Mouse (Mus musculus): Measurements from ENCODE around the gene Vmn1r23. TPM values are rescaled to one million over a fixed set of nuclear protein-coding genes. Genes with fewer than 3 reads are reported as not detected.
"Not testable (repeated sequence)": the region's sequence is repeated elsewhere in the genome, so short reads cannot be mapped to it uniquely, and the experiment has no call there.

Gene Vmn1r23
- not detected in 2 replicates for polyA plus RNA-seq (2015; fragmentation: Nextera tagmentation; extraction: Ambion mirVana)

DNA sequence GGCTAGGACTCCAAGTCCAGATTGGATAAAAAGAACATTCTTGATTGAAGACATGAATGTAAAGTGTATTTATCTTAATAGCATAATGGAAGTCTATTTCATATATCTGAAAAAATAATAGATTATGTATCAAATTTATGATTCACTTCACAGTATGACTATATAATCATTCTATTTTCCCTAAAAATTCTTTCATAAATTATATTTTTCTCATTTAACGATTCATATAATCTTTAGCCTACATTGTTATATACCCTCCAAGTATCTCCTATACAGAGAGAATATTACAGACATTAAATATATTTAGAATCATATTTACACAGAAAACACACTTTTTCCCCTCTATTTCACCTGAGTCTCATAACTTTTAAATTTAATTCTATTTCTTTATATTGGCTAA, at the start of gene Vmn1r23:
Gene Vmn1r23, minus strand, starts transcription at position 101 of the 400 bp plus-strand sequence.
- Histone ChIP-seq H3K9me3 (replicated peaks) (no peaks in the 10 kb centered on the region), H3K4me3 (no peak within 1 kb of the TSS), H3K36me3 (ENCODE audit: poor library complexity, severe bottlenecking) (no peaks in the 10 kb centered on the region), H3K27me3 (no peaks in the 10 kb centered on the region), H3K4me2 (no peak within 1 kb of the TSS), H3K27ac (no peak within 1 kb of the TSS), H3K4me1 (no peaks in the 10 kb centered on the region), H3K9ac (no peak within 1 kb of the TSS)
- no peak for ATAC-seq
- WGBS = 93% methylated on average over 1 of the region's 1 CpGs

DNA sequence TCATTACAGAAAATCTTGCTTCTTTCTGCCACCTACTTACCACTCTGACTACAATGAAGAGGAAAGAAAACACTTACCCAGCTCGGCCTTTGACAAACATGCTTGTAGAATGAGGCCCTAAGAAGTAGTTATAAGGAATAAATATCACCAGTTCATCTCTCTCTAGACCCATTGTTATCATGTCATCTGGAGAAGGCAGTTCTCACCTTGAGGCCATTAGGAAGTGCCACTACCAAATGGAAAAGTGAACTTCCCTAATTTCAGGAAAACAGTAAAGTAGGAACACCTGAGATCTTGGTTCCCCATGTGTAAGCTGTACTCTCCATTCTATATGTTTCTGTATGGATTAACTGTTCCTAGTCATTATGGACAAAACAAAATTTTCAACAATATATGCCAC, 34.8 kb upstream of the Vmn1r23 start, which contains the start of gene Vmn1r24:
Gene Vmn1r24, minus strand, starts transcription at position 101 of the 400 bp plus-strand sequence.
- WGBS = 87% methylated on average over 1 of the region's 1 CpGs
- H3K4me1 ChIP-seq; H3K27me3 ChIP-seq; H3K36me3 ChIP-seq (ENCODE audit: poor library complexity, severe bottlenecking); H3K4me3 ChIP-seq; H3K27ac ChIP-seq; ATAC-seq; H3K9me3 ChIP-seq (replicated peaks); H3K4me2 ChIP-seq; H3K9ac ChIP-seq: not testable (repeated sequence)

DNA sequence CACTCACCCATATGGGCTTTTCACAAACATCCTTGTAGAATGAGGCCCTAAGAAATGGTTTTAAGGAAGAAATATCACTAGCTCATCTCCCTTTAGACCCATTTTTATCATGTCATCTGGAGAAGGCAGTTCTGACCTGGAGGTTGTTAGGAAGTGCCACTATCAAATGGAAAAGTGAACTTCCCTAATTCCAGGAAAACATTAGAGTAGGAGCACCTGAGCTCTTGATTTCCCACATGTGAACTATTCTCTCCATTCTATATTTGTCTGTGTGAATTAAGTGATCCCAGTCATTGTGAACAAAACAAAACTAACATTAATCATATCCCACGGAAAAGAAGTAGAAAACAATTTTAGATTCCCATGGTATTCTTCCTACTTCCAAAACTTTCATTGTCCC, 18.7 kb downstream of the Vmn1r23 start, which contains the start of gene Vmn1r22:
Gene Vmn1r22, minus strand, starts transcription at position 101 of the 400 bp plus-strand sequence.
- no peaks in the 10 kb centered on the region for H3K4me1 ChIP-seq
- no peaks in the 10 kb centered on the region for H3K36me3 ChIP-seq (ENCODE audit: poor library complexity, severe bottlenecking)
- H3K27me3 ChIP-seq = no peaks in the 10 kb centered on the region
- no peak within 1 kb of the TSS for H3K4me2 ChIP-seq
- ATAC-seq = no peak
- H3K27ac ChIP-seq = no peak within 1 kb of the TSS
- no peak within 1 kb of the TSS for H3K4me3 ChIP-seq
- no peak within 1 kb of the TSS for H3K9ac ChIP-seq
- no peaks in the 10 kb centered on the region for H3K9me3 ChIP-seq (replicated peaks)
- 85% methylated on average over 1 of the region's 1 CpGs for WGBS

Other genes starting within 250 kb of the Vmn1r23 start
- 10.9 and 11.7 TPM in 2 replicates for gene Pyurf, start 234.8 kb downstream of the Vmn1r23 start, polyA plus RNA-seq (2015; fragmentation: Nextera tagmentation; extraction: Ambion mirVana)
- 56.3 and 68.6 TPM in 2 replicates for gene Lancl2, start 224.3 kb downstream of the Vmn1r23 start, polyA plus RNA-seq (2015; fragmentation: Nextera tagmentation; extraction: Ambion mirVana)
- gene Vopp1, start 101.7 kb downstream of the Vmn1r23 start, polyA plus RNA-seq (2015; fragmentation: Nextera tagmentation; extraction: Ambion mirVana) = 114 and 117 TPM in 2 replicates
- not detected in 2 replicates for gene Vmn1r21, start 76.5 kb downstream of the Vmn1r23 start, polyA plus RNA-seq (2015; fragmentation: Nextera tagmentation; extraction: Ambion mirVana)
- gene Vmn1r22, start 18.8 kb downstream of the Vmn1r23 start, polyA plus RNA-seq (2015; fragmentation: Nextera tagmentation; extraction: Ambion mirVana) = not detected in 2 replicates
- gene Vmn1r24, start 34.7 kb upstream of the Vmn1r23 start, polyA plus RNA-seq (2015; fragmentation: Nextera tagmentation; extraction: Ambion mirVana) = not detected in 2 replicates
- gene Vmn1r25, start 54.0 kb upstream of the Vmn1r23 start, polyA plus RNA-seq (2015; fragmentation: Nextera tagmentation; extraction: Ambion mirVana) = not detected in 2 replicates
- gene Vmn1r26, start 88.3 kb upstream of the Vmn1r23 start, polyA plus RNA-seq (2015; fragmentation: Nextera tagmentation; extraction: Ambion mirVana) = not detected in 2 replicates

Data from forebrain, embryonic 13.5 days (tissue).